Mouse (Mus musculus) skeletal muscle tissue, adult 2 months (tissue): ENCODE results near the gene Olfr661.

Experiments used
- DNase-seq: peaks from one replicate; pipeline ENCODE4 v3.0.0-alpha.2; 2012; ENCODE audit warnings: low read depth, low spot score

Gene Olfr661

GRCm38 (mm10) chr7:104686201-104686600, at the start of gene Olfr661:
TSS of gene Olfr661 (plus strand) at chr7:104686501.
- DNase-seq: no peak

GRCm38 (mm10) chr7:104646841-104647482, 39.3 kb upstream of the Olfr661 start, which contains the start of gene Olfr658:
TSS of gene Olfr658 (minus strand) at chr7:104647305.
- no peak for DNase-seq

- DNase-seq: no peak
Measured at GRCm38 (mm10) chr7:104666453-104666852, 19.8 kb upstream of the Olfr661 start, which contains the start of gene Olfr659. TSS of gene Olfr659 (plus strand) at chr7:104666753.
